Mouse (Mus musculus) kidney, postnatal 36 days (tissue): Measurements from ENCODE around the gene Abcd3.

Experiments
- DNase-seq, 2 experiments: peaks; one replicate each; pipeline ENCODE4 v3.0.0; 2021 to 2022; ENCODE audit warnings: mixed read lengths in 2 of 2

The Abcd3 gene

DNA sequence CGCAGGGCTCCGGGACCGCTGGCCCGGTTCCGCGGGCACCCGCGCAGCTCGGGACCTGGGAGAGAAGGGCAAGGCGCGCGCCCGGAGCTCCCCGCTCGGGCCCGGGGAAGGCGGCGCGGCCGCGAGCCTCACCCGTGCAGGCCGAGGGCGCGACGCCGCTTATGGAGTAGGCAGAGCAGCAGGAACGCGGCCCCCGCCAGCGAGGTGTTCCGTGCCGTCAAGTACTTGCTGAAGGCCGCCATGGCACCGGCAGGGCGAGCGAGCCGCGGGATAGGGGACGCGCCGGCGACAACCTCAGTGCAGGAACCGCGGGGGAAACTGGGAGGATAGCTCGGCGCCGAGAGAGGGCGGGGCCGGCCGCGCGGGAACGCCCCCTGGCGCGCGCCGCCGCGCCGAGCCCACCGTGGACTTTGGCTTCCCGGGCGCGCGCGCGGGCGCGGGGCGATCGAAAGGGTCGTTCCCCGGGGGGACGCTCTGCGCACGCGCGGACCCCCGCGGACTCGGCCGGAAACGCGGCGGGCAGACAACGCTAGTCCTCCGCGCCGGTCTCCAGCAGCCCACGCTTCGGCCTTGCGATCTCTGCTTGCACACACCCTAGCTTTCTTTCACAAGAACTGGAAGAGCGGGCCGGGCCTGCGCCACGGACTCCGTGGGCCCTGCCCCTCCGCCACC is at the start of gene Abcd3:
Gene Abcd3, minus strand, starts transcription at position 426 of the 672 bp plus-strand sequence.
- peak; percentile 90 to 94 for DNase-seq

DNA sequence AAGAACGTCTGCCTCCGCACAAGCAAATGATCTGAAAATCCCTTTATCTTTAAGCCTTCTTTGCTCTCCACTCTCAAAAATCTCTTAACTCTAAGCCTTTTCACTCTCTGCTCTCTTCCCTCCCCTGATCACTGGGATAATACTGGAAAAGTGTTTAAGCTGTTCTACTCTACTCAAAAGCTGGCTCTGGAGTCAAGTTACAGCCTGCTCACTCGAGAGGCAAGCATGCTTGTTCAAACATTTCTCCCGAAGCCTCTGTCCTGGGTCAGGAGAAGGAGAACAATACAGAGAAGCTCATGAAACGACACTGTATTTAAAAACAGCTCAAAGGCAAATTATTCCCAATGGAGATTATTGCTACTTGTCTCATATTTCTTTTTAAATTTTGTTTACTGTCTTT is 44.0 kb upstream of the Abcd3 start:
- no peak for DNase-seq

- no peak for DNase-seq
These were observed 41.0 kb upstream of the Abcd3 start for GRCm38 (mm10) chr3:121856131-121856530.

- DNase-seq, result peak; percentile 48 to 67
These were observed 38.8 kb upstream of the Abcd3 start for GRCm38 (mm10) chr3:121853781-121854520.

GRCm38 (mm10) chr3:121852074-121852826 is 37.1 kb upstream of the Abcd3 start:
- DNase-seq, result peak; percentile 78 to 95

- DNase-seq, result no peak
These were observed 35.9 kb upstream of the Abcd3 start for GRCm38 (mm10) chr3:121851006-121851405.

DNA sequence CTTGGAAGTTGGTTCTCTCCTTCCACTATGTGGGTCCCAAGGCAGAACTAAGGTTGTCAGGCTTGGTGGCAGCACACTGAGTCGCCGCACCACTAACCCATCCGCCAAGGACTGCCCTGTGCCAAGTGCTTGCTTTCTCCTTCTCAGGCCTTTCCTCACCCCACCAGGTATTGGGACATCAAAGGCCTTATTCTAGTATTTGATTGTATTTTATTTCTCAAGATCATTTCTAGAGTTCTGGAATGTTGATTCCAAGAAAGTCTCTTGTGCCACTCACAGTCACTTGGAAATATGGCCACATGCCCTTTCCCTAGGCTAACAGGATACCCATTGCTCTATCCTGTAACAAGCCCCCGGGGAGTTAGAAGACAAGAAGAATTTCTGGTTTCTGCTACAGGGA is 35.3 kb upstream of the Abcd3 start:
- no peak for DNase-seq

DNA sequence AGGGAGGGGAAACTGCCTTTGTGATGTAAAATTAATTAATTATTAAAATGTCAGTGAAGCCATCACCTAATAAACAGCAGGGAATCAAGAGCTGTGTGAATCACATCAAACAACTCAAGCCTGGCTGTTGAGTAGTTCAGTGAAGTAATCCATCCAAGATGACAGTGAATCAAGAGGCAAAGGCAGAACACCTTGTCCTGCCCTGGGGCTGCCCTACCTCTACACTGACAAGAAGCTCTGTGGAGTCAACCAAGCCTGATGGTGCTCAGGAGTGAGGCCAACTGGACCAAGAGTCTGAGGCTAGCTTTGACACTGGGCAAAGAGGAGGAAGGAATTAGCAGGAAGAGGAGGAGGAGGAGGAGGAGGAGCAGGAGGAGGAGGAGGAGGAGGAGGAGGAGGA is 32.2 kb upstream of the Abcd3 start:
- DNase-seq, result peak in 1 of 2 experiments; percentile 15

GRCm38 (mm10) chr3:121844658-121845057 is 29.6 kb upstream of the Abcd3 start:
- no peak for DNase-seq

DNA sequence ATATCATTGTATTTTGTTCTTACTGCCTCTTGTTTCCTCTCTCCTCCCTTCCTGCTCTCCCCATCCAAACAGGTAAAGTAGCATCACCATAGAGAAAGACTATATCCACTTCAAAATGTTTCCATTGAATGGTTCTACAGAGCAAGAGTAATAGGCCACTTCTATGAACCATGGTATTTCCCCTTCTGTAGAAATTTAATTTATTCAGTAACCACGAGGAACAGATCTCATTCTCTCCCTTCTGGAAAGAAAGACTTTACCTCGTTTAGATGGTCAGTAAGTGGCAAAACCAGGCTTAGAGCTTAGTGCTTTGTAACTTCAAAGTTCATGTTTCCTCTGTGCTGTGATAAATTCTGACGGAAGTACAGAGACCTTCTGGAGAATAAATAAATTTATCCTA is 28.9 kb upstream of the Abcd3 start:
- no peak for DNase-seq

DNA sequence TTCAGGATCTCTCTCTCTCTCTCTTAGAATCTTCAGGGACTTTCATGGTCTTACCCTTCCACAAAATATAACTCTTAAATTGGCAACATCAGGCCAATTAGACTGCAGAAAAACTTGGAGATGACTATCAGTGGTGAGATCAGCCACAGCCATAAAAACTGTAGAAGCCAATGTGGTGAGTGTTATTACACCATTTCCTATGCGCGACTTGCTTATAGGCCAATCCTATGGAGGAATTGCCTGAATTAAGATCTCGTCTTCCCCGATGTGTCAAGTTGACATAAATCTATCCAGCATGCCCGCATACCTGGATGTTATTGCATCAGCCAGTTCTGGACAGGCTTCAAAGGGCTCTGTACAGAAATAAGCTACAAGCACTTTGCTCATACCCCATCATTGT is 28.2 kb upstream of the Abcd3 start:
- no peak for DNase-seq

GRCm38 (mm10) chr3:121842306-121842860 is 27.3 kb upstream of the Abcd3 start:
- DNase-seq, result no peak

DNA sequence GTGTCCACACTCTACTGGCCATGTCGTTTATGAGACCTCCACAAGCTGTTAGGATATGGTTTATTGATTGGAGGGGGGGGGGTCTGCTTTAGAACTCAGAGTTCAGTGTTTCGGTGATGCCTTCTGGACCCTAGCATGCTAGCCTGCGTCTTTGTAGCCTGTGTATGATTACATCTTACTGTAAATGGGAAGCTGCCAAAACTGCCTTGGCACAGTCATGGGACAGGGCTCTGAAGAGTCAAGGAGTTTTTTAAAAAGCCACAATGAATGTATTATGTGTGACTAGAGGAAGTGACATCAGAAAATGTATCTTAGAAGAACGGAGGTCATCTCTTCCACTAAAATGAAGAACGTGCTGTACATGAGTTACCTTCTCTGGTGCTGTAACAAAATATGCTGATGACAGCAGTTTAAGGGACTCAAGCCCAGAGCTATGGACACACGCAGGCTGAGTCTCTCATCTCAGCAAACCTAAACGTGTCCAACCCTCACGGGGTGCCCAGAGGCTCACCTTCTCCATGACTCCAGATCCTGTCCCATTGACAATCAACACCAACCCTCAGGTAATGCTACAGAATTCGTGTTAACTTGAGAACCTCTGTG is 26.4 kb upstream of the Abcd3 start:
- DNase-seq, result peak in 1 of 2 experiments; percentile 19

- peak; percentile 47 to 73 for DNase-seq
These were observed 25.2 kb upstream of the Abcd3 start for GRCm38 (mm10) chr3:121840351-121840750.

DNA sequence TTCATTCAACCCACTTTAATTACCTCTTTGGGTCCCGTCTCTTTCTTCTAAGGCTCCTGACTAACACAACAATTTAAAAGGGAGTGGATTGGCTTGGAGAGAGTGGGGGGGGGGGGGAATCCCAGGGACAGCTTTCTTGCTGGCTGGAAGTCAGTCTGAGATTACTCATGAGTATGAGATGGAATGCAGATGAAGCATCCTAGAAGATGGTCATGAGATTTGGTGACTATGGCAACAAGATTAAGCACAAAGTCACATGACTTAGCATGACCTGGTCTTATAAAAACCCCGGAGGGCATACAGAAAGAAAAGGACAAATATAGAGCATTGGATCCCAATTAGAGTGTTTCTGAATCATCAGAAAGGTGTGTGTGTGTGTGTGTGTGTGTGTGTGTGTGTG is 19.6 kb upstream of the Abcd3 start:
- DNase-seq, result no peak

- peak; percentile 26 to 34 for DNase-seq
These were observed 19.1 kb upstream of the Abcd3 start for GRCm38 (mm10) chr3:121834250-121834649.

DNA sequence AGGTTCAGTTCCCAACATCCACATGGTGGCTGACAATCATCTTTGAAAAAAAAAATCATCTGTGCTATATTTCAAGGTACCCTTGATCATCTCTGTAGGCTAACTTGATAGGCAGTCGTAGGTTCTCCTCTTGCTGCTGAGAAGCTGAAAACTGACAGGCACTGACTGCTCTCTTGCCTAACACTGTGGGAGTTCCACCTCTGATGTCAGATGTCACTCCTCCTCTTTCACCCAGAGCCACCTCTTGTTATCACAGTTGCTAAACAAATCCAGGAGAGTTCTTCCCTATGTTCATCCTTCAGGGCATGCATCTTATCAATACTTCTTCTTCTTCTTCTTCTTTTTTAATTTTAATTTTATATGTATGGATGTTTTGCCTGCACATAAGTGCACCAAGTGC is 10.0 kb upstream of the Abcd3 start:
- no peak for DNase-seq

GRCm38 (mm10) chr3:121824319-121824718 is 9.2 kb upstream of the Abcd3 start:
- DNase-seq, result no peak

GRCm38 (mm10) chr3:121822643-121823042 is 7.5 kb upstream of the Abcd3 start:
- DNase-seq, result peak in 1 of 2 experiments; percentile 39

DNA sequence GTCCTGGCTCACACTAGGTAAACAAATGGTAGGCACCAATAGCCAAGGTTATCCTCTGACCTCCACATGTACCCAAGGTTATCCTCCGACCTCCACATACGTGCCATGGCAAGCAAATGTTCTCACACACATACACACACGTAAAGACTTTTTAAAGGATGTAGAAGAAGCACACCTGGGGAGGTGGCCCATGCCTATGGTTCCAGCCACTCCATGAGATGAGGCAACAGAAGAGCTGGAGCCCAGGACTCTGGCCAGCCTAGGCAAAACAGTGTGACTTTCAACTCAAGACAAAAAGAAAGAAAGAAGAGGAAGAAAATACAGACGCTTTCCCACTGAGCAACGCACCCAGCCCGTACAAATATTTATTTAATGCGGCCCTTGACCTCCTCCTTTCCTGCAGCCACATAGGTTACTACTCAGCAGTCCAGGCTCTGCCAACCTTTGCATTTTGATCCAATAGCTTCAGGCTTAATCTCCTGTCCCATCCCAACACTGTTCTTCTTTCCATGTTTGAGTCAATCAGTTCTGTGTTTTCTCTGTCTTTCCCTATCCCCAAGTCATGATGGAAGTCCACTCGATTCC is 6.5 kb upstream of the Abcd3 start:
- DNase-seq, result no peak

DNA sequence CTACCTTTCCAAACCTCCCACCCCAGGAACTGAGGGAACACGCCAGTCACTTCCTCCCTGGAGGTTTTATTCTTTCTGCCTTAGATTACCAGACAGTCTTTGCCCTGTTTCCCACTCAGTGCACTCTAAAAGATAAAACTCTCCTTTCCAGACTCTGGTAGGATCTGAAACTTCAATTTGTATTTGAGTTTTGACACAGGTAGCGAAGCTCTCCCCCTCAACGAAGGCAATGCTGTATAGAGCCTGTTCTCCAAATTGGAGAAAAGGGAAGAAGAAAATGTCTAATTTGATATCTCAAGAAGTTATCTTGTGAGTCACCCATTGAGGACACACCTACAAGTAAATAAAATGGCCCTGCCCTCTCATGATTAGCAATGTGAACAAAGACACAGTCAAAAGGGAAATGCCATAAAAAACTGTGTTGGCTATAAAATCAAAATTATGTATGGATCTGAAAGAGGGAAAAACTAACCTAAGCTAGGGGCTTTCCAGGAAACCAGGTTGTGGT is 4.6 kb upstream of the Abcd3 start:
- no peak for DNase-seq

GRCm38 (mm10) chr3:121818736-121819396 is 3.8 kb upstream of the Abcd3 start:
- DNase-seq, result no peak
